Mouse (Mus musculus) duodenum, adult 2 months (tissue): Measurements from ENCODE around the gene Tm2d3. TPM values are rescaled to one million over a fixed set of nuclear protein-coding genes. Genes with fewer than 3 reads are reported as not detected.

Source experiments
- polyA plus RNA-seq: library from polyadenylated mRNA; depleted of rRNA; stranded (reverse); fragments of >200 nt; gene quantifications from 2 replicates; pipeline ENCODE4 v1.2.3, GENCODE M21; 2012; ENCODE audit warnings: low replicate concordance; rRNA removed

The Tm2d3 gene
- polyA plus RNA-seq = 55.1 and 79.5 TPM in 2 replicates

GRCm38 (mm10) chr7:65690869-65691268 lies at the start of gene Tm2d3:
TSS of gene Tm2d3 (plus strand) at chr7:65691169.

DNA sequence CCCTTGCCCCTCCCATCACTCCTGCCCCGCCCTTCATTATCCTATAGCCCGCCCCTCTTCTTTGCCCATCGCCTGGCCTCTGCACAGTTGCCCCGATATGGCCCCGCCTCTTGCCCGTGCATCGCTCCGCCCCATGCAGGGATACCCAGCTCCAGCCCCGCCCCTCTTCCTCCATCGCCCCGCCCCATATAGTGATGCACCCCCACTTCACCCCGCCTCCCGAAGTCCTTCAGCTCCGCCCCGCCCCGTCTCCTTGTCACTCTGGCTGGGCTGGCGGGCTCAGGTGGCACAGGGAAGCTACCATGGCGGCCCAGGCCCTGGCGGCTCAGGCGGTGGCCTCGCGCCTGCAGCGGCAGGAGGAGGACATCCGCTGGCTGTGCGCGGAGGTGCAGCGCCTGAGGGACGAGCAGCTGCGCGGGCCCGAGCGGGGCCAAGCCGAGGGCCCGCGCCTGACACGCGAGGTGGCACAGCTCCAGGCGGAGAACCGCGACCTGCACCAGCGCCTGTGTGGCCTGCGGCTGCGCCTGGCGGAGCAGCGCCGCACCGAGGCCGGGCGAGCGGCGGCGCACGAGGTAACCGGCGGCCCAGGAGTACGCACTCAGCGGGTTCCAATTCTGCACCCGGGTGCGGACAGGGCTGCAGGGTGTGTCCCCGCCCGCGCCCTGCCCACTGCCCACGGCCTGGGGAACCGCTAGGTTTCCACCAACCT lies 46.2 kb upstream of the Tm2d3 start, which contains the start of gene Tarsl2:
TSS of gene Tarsl2 (plus strand) at position 256 of the 709 bp plus-strand sequence.

Other genes starting within 250 kb of the Tm2d3 start
- gene Tjp1, start 163.4 kb upstream of the Tm2d3 start, polyA plus RNA-seq = 3.4 and 5.8 TPM in 2 replicates
- 0.89 and 1.7 TPM in 2 replicates for gene Tarsl2, start 46.3 kb upstream of the Tm2d3 start, polyA plus RNA-seq
- gene Pcsk6, start 170.6 kb downstream of the Tm2d3 start, polyA plus RNA-seq = 8.1 and 14.5 TPM in 2 replicates